Mouse (Mus musculus): ENCODE measurements around the gene Isx. TPM values are rescaled to one million over a fixed set of nuclear protein-coding genes. Genes with fewer than 3 reads are reported as not detected.

The Isx gene
- total RNA-seq, 2 experiments from 2014 or later: 0.17 to 0.27 TPM

DNA sequence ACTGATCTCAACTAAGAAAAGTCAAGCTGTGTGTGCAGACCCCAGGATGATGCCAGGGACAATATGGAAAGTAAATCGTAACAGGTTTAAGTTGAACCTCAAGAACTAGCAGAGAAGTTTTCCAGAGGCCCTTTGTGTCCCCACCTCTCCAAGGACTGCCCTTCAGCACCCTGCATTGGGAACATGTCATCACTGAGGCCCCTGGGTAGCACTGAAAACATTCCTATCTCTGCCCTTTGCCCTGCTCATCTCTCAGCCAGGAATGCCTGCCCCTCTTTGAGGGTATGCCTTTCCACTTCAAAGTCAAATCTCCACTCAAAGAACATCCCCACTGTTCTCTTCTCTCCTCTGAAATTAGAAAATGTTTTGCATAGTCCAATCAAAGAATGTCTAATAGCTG lies 23.3 kb downstream of the Isx start:
- intact Hi-C loops (cut with DNase I): no loop called here
- no peak for DNase-seq

DNA sequence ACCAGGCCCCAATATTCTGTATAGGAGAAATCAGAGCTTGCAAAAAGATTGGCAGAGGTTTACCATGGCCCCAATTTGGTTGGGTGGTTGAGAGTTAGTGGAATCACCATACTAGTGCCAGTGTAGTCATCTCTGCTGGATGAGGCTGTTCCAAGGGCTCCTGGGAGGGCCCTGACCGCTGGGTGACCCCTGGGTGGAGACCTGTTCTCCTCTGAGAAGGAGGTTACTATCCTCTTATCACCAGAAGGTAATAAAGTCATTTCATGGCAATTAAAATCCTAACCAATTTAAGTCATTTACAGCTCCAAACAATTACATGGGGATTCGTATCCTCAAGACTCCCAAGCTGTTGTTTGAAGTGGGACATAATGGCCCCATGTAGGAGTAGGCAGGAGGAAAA lies 24.3 kb downstream of the Isx start:
- intact Hi-C loops (cut with DNase I): no loop called here
- DNase-seq: no peak

DNA sequence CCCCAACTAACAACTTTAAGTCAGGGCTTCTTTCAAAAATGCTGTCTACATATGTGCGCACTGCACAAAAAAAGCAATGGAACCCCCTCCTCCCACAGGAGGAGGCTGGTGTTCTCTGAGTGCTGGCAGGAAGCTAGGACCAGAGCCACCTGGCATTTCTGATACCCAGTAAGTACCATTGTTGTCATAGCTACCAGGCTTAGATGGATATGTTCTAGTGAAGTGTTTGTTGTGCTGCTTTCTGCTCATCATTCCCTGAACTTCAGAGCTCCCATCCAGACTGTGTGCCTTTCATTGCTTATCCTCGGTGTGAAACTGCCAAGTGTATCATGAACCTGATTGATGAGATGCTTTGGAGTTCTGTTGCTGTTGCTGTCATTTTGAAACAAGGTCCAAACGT lies 26.8 kb downstream of the Isx start:
- intact Hi-C loops (cut with DNase I): no loop called here
- DNase-seq: no peak

DNA sequence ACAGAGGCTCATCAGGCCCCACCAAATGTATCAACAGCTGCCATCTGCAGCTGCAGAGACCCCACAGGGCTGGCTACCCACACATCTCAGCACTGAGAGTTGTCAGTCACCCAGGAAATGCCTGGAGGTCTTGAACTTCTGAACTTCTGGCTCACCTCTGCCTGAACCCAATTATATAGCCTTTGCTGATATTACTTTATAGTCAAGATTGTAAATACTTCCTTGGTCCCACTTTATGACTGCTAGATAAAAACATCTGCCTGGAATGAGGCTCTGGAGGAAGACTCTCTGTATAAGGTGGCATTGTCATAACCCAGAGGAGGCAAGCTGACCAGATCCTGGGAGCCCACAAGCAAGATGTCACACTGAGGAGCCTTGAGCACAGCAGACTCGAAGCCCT lies 28.8 kb downstream of the Isx start:
- no peak for DNase-seq
- intact Hi-C loops (cut with DNase I): no loop called here

DNA sequence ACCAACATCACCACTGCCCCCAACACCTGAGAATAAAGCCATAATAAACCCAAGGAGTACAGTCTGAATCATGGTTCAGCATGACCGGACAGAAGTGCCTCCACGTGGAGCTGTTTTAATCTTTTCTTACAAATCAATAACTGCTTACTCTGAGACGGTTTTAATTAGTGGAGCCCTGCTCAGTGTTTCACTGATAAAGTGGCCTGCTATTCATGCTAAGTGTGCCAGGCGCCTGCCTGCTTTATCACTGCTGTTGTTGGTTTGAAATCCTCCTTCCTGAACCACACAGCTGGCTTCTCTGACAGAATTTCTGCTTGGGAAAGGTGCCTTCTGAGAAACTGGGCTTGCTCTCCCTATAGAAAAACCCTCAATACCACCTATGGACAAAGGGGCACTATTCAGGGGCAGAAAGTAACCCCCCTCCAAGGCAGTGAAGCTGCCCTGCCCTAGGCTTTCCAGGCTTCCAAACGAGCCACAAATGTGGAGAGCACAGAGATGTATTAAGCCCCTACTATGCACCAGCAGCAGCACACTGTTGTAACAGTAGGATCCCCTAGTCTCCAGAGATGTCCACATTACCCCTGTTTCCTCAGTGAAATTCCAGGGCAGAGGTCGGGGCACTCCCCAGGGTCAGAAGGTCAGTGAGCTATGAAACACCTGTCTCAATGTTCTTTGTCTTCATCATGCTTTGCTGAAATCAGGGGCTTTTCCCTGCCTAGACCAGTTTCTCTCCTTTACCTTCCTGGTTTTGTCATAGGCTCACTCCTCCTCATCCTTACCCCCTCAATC lies 30.3 kb downstream of the Isx start:
- intact Hi-C loops (cut with DNase I): no loop called here
- no peak for DNase-seq

DNA sequence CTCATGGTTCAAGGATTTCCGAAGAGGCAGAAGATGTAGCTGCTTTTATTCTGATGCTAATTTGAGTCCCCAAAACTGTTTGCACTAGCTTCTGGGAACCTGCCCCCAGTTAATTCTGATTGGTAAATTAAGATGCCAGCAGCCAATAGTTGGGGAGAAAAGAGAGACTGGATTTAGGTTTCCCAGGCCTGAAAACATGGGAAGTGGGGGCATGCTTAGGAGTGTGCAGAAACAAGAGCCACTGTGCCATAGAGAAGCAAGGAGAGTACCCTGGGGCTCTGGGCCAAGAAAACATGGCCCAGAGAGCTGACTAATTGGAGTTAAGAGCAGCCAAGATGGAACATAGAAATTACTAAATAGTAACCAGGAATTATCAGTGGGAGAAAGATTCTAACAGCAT lies 33.4 kb downstream of the Isx start:
- intact Hi-C loops (cut with DNase I): no loop called here
- DNase-seq: no peak

DNA sequence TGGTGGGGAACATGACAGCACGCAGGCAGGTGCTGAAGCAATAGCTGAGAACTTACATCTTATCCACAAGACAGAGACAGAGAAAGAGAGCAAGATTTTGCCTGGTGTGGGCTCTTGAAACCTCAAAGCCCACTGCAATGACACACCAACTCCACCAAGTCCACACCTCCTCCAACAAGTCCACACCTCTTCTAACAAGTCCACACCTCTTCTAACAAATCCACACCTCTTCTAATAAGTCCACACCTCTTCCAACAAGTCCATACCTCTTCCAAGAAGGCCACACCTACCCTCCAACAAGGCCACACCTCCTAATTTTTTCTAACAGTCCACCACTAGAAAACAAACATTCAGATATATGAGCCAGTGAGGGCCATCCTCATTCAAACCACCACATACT lies 37.7 kb downstream of the Isx start:
- intact Hi-C loops (cut with DNase I): no loop called here
- DNase-seq: no peak

DNA sequence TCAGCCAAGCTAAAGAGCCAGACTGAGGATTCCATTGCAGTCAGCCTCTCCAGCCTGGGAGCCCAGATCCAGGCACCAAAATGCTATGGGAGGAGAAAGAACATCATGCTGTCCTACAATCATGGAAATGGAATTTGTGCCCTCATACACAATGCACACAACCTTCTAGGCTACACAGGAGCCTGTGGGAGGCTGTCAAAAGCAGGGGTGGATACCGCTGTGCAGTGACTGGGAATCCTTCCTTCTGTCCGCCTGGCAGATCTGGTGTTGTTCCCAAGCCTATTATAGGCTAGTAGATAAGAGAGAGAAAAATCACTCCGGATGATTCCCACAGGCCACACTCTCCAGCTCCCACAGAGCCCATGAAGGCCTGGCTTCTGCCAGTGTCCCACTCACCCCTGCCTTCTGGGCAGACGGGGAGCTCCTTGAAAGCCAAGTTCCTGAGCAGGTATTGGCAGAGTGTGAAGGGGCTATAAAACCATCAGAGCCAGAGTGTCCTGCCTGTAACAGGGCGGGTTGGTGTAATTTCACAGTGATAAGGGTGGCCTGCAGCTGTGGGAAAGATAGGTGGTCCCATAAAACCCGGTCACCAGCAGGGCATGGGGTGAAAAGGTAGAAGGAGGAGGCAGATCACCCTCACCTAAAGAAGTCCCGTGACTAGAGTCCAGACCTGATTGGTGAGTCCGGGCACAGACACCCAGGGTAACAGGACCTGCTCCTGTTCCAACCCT lies 47.9 kb downstream of the Isx start:
- no peak for DNase-seq
- intact Hi-C loops (cut with DNase I): no loop called here

DNA sequence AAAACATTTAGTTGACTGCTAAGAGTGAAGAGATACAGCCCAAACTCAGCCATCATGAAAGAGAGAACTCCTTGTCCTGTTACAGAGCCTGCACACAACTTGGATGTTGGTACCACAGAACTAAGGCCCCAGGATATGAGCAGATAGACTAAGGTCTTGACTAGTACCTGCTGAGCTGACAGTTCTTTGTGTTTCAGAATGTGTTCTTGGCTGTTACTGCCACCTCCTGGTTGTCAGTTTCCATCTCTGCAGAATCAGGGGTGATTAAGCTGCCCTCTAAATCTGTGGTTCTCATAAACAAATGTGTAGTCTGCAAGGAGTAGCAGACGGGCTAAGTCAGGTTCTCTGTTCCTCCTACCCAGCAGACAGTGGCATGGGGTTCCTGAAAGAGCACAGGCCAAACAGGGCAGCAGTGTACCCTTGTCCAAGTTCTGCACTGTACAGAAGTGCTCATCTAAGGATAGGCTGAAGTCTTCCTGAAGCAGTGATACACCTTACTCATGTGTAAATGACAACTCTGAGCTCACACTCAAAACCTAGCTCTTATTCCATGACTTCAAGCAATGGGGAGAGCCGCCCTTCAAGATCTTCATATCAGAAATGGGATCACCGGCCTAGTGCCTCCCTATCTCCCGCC lies 49.0 kb downstream of the Isx start:
- no peak for DNase-seq
- intact Hi-C loops (cut with DNase I): no loop called here

DNA sequence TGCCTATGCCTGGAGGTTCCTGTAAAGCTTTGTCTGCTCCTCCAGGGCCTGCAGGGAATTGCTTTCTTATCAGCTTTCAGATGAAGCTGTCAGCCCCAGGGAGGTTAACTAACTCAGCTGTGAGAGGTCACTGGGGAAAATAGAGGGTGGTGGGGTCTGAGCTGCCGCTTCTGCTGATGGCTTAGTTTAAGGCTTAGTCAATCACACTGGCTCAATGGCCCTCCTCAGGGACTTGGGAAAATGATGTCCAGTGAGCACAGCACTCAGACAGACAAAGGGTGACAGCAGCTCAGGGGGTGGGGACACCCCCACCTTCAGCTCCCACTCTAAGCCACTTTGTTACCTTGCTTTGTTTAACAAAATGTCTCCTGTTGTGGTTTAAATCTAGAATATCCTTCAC lies 55.0 kb downstream of the Isx start:
- intact Hi-C loops (cut with DNase I): no loop called here
- no peak for DNase-seq

DNA sequence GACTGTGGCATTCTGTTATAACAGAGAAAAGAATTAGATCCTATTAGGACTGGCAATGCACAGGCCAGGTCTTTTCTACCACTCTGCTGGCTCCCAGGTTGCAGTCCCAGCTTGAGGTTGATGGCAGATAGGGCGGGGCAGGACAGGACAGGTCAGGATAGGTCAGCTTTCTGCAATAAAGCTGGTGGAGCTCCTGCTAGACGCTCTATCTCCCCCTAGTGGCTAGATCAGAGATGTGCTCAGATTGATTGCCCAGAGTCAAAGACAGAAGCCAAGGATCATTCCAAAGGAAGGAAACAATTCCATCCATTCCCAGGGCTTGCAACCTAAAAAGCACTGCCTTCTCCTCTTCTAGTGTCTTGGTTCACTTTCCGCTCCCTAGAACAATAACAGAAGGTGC lies 57.8 kb downstream of the Isx start:
- intact Hi-C loops (cut with DNase I): loop anchor here (10.0 kb wide), 1 partner anchor 1576 kb away; the partner anchor contains the start of gene Large1
- DNase-seq: peak; percentile 32 to 45

DNA sequence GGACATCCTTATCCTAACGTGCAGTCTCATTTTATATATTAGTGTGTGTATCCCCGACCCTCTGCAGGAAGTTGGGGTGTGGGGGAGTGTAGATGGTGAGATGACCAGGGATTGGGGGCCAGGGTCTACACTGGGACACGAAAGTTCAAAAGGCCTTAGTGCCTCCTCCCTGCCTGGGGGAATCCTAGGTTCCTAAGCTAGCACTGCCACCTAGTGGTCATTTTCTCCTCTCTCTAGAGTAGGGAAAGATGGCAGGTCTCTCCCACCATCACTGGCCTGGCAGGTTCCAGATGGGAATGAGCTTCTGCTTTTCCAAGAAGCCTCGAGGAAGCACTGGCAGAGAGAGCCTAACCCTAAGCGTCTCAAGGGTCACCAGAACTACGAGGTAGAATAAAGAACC lies 62.3 kb downstream of the Isx start:
- DNase-seq: peak; percentile 33 to 65
- intact Hi-C loops (cut with DNase I): loop anchor here (10.0 kb wide), 1 partner anchor 1581 kb away; the partner anchor contains the start of gene Large1

DNA sequence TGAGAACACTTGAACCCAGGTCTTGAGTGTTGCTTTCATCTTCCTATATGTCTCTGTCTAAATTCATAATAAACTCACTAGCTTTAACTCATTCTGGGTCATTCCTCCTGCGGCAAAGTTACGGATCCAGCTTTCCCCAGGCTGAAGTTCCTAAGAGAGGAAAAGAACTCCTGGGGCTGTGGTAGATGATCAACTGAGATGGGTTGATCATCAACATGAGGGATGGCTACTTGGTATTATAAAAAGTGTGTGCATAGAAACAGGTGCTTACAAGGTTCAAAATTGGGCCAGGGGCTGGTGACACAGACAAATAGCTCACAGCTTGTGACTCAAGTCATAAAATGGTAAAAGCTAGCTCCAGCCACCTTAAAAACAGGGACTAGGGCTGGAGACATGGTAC lies 63.7 kb downstream of the Isx start:
- intact Hi-C loops (cut with DNase I): loop anchor here (10.0 kb wide), 1 partner anchor 1582 kb away; the partner anchor contains the start of gene Large1
- DNase-seq: no peak

DNA sequence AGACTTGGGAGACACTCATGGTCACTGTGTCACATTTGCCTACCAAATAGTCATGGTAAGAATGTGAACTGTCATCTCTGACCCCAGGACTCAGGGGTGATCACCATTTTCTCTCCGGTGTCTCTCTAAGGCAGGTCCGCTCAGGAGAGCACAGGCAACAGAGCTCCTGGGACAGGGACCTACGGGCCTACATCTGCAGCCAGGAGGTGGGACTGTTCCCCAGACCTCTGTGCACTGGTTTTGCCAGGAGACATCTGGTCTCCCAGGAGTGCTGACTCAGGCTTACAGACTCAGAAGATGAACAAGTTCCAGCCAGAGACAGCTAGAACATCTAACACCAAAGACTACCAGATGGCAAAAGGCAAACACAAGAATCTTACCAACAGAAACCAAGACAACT lies 69.1 kb downstream of the Isx start:
- intact Hi-C loops (cut with DNase I): no loop called here
- DNase-seq: no peak

Other genes starting within 250 kb of the Isx start
- 10 to 100 TPM; 16.9 to 19.0 TPM for gene Hmgxb4, start 120.2 kb downstream of the Isx start, total RNA-seq (2021)
- 10 to 100 TPM; 68.8 to 70.6 TPM for gene Tom1, start 160.5 kb downstream of the Isx start, total RNA-seq (2021)
- 10 to 100 TPM; 17.8 to 19.8 TPM for gene Hmox1, start 220.4 kb downstream of the Isx start, total RNA-seq (2021)
- 10 to 100 TPM; 23.1 to 31.7 TPM for gene Mcm5, start 236.4 kb downstream of the Isx start, total RNA-seq (2021)